Mouse (Mus musculus) liver, embryonic 16.5 days (tissue): ENCODE results near the gene Gm16181. TPM values are rescaled to one million over a fixed set of nuclear protein-coding genes. Genes with fewer than 3 reads are reported as not detected.

Experiments
- ATAC-seq: fragments of 200-750 bp; cut with Nextera tagmentation; 2 replicates; pipeline ENCODE4 v1.8.0; 2017; ENCODE audit warnings: low read depth, mild to moderate bottlenecking, moderate number of reproducible peaks, moderate library complexity
- H3K27ac ChIP-seq: fragments of 300-500 bp; sonication (generic); 2 replicates; pipeline ENCODE4 v1.5.1; 2014; ENCODE audit warnings: mild to moderate bottlenecking, low read length
- H3K27me3 ChIP-seq: fragments of 300-500 bp; sonication (generic); 2 replicates; pipeline ENCODE4 v1.6.1; 2014; ENCODE audit warnings: low read depth, low read length, mixed read lengths; ENCODE audit not compliant: control insufficient read depth, insufficient read depth
- H3K36me3 ChIP-seq: fragments of 300-500 bp; sonication (generic); 2 replicates; pipeline ENCODE4 v1.6.1; 2014; ENCODE audit warnings: mild to moderate bottlenecking; ENCODE audit not compliant: control insufficient read depth, insufficient read depth
- H3K4me1 ChIP-seq: fragments of 300-500 bp; sonication (generic); 2 replicates; pipeline ENCODE4 v1.6.1; 2014; ENCODE audit warnings: low read depth, low read length, mixed read lengths; ENCODE audit not compliant: control insufficient read depth
- H3K4me2 ChIP-seq: fragments of 300-500 bp; sonication (generic); 2 replicates; pipeline ENCODE4 v1.6.1; 2014; ENCODE audit warnings: low read depth, low read length, mixed read lengths
- H3K4me3 ChIP-seq: fragments of 300-500 bp; sonication (generic); 2 replicates; pipeline ENCODE4 v1.5.1; 2014; ENCODE audit warnings: low read depth, mild to moderate bottlenecking, low read length
- H3K9ac ChIP-seq: fragments of 300-500 bp; sonication (generic); 2 replicates; pipeline ENCODE4 v1.6.1; 2014; ENCODE audit warnings: low read depth, low read length
- H3K9me3 ChIP-seq: fragments of 300-500 bp; sonication (generic); replicated peaks from 2 replicates; pipeline ENCODE4 v1.6.1; 2016; ENCODE audit warnings: low read length; ENCODE audit not compliant: control insufficient read depth
- WGBS: fragments of 180-500 bp; shearing (Covaris S2); extraction: QIAGEN DNeasy Blood & Tissue Kit; methylation state at CpG from one replicate; pipeline ENCODE4 v1.1.7; 2014; ENCODE audit not compliant: insufficient replicate concordance; 5-methylcytosine and 5-hydroxymethylcytosine counted together
- polyA plus RNA-seq: library from polyadenylated mRNA; unstranded; fragments of >200 nt; fragmentation: Nextera tagmentation; extraction: Ambion mirVana; gene quantifications from 2 replicates; pipeline ENCODE4 v1.2.1, GENCODE M21; 2015

Gene Gm16181
- polyA plus RNA-seq, 1 experiment from 2014 or later = not detected

- Histone ChIP-seq H3K4me1 (peaks cover 11% of the 10 kb centered on the region), H3K4me3 (peak overlapping the region; percentile 56), H3K9me3 (no peaks in the 10 kb centered on the region), H3K4me2 (peak overlapping the region; percentile 54), H3K9ac (no peak overlapping the region), H3K27ac (peak overlapping the region; percentile 18; the same call in 1 of the 2 replicates), H3K27me3 (no peaks in the 10 kb centered on the region), H3K36me3 (no peaks in the 10 kb centered on the region)
- ATAC-seq = peak; percentile 27; the same call in 1 of the 2 replicates
- 1% methylated on average over 18 of the region's 18 CpGs for WGBS
Measured at GRCm38 (mm10) chr17:35185639-35186611, 34.7 kb upstream of the Gm16181 start.

GRCm38 (mm10) chr17:35186681-35187080 is 34.0 kb upstream of the Gm16181 start:
- Histone ChIP-seq H3K4me3 (peak overlapping the region; percentile 56), H3K9me3 (no peaks in the 10 kb centered on the region), H3K36me3 (no peaks in the 10 kb centered on the region), H3K9ac (peak overlapping the region; percentile 15; the same call in 1 of the 2 replicates), H3K27me3 (no peaks in the 10 kb centered on the region), H3K27ac (peak overlapping the region; percentile 67; the same call in 1 of the 2 replicates), H3K4me2 (peak overlapping the region; percentile 54), H3K4me1 (peaks cover 11% of the 10 kb centered on the region)
- 0 out of 2 replicates have a peak, but pooled peaks have one; percentile 16 for ATAC-seq
- WGBS = 0% methylated on average over 4 of the region's 4 CpGs

GRCm38 (mm10) chr17:35187345-35187744 is 33.3 kb upstream of the Gm16181 start:
- Histone ChIP-seq H3K4me1 (peaks cover 11% of the 10 kb centered on the region), H3K9me3 (no peaks in the 10 kb centered on the region), H3K27me3 (no peaks in the 10 kb centered on the region), H3K36me3 (no peaks in the 10 kb centered on the region), H3K4me2 (peak overlapping the region; percentile 30; the same call in 1 of the 2 replicates), H3K9ac (no peak overlapping the region), H3K27ac (peak overlapping the region; percentile 80), H3K4me3 (peak overlapping the region; percentile 56)
- no peak for ATAC-seq
- WGBS = 52% methylated on average over 4 of the region's 4 CpGs

- Histone ChIP-seq H3K9me3 (no peaks in the 10 kb centered on the region), H3K36me3 (no peaks in the 10 kb centered on the region), H3K4me2 (peak within 1 kb of the TSS; percentile 30; the same call in 1 of the 2 replicates), H3K27ac (peak within 1 kb of the TSS; percentile 80), H3K4me3 (peak within 1 kb of the TSS; percentile 32), H3K9ac (no peak within 1 kb of the TSS), H3K4me1 (peaks cover 11% of the 10 kb centered on the region), H3K27me3 (no peaks in the 10 kb centered on the region)
- ATAC-seq = no peak
- 28% methylated on average over 7 of the region's 7 CpGs for WGBS
Measured at GRCm38 (mm10) chr17:35187959-35188610, 32.5 kb upstream of the Gm16181 start, which contains the start of gene Lst1. TSS of gene Lst1 (minus strand) at chr17:35188439.

- Histone ChIP-seq H3K9me3 (no peaks in the 10 kb centered on the region), H3K4me2 (0 out of 2 replicates have a peak overlapping the region, but pooled peaks have one; percentile 0), H3K27me3 (peaks cover 3% of the 10 kb centered on the region), H3K36me3 (no peaks in the 10 kb centered on the region), H3K4me1 (peaks cover 11% of the 10 kb centered on the region), H3K9ac (no peak overlapping the region), H3K27ac (peak overlapping the region; percentile 80), H3K4me3 (no peak overlapping the region)
- peak; percentile 20; the same call in 1 of the 2 replicates for ATAC-seq
- WGBS = 3% methylated on average over 1 of the region's 1 CpGs
Measured at GRCm38 (mm10) chr17:35189186-35189585, 31.4 kb upstream of the Gm16181 start.

- 12% methylated on average over 4 of the region's 4 CpGs for WGBS
Measured at GRCm38 (mm10) chr17:35190096-35190495, 30.5 kb upstream of the Gm16181 start.

GRCm38 (mm10) chr17:35191723-35192122 is 28.9 kb upstream of the Gm16181 start:
- no peaks in the 10 kb centered on the region for H3K36me3 ChIP-seq
- no peak for ATAC-seq
- peaks cover 28% of the 10 kb centered on the region for H3K27me3 ChIP-seq
- no peak overlapping the region for H3K4me2 ChIP-seq
- no peak overlapping the region for H3K9ac ChIP-seq
- H3K4me3 ChIP-seq = no peak overlapping the region
- peaks cover 12% of the 10 kb centered on the region for H3K4me1 ChIP-seq
- 38% methylated on average over 2 of the region's 2 CpGs for WGBS
- no peak overlapping the region; the same call in 1 of the 2 replicates for H3K27ac ChIP-seq
- no peaks in the 10 kb centered on the region for H3K9me3 ChIP-seq

More at GRCm38 (mm10) chr17:35190096-35190495, 30.5 kb upstream of the Gm16181 start:
- Histone ChIP-seq H3K27me3 (peaks cover 12% of the 10 kb centered on the region), H3K4me2 (no peak overlapping the region), H3K9me3 (no peaks in the 10 kb centered on the region), H3K4me3 (no peak overlapping the region), H3K27ac (peak overlapping the region; percentile 80), H3K4me1 (peaks cover 14% of the 10 kb centered on the region), H3K9ac (no peak overlapping the region), H3K36me3 (no peaks in the 10 kb centered on the region)
- ATAC-seq = no peak

GRCm38 (mm10) chr17:35192924-35193323 is 27.7 kb upstream of the Gm16181 start:
- no peaks in the 10 kb centered on the region for H3K9me3 ChIP-seq
- H3K27me3 ChIP-seq = peaks cover 31% of the 10 kb centered on the region
- no peak overlapping the region for H3K9ac ChIP-seq
- H3K4me2 ChIP-seq = no peak overlapping the region
- H3K27ac ChIP-seq = peak overlapping the region; percentile 64
- no peak for ATAC-seq
- 40% methylated on average over 5 of the region's 5 CpGs for WGBS
- peaks cover 12% of the 10 kb centered on the region for H3K4me1 ChIP-seq
- no peak overlapping the region for H3K4me3 ChIP-seq
- no peaks in the 10 kb centered on the region for H3K36me3 ChIP-seq
